Mouse (Mus musculus) retina, postnatal 1 day (tissue): Measurements from ENCODE around the gene Cd200.
A peak's percentile ranks its signal among the peaks of the same experiment; 100 is the strongest.
"Not testable (repeated sequence)": the region's sequence is repeated elsewhere in the genome, so short reads cannot be mapped to it uniquely, and the experiment has no call there.

Experiments
- DNase-seq: peaks from one replicate; pipeline ENCODE4 v3.0.0-alpha.2; 2012

Gene Cd200

GRCm38 (mm10) chr16:45408425-45409063 is at the start of gene Cd200:
Gene Cd200, minus strand, starts transcription at chr16:45409053.
- DNase-seq, result peak; percentile 71

GRCm38 (mm10) chr16:45454762-45455161 is 45.9 kb upstream of the Cd200 start:
- DNase-seq, result no peak

- DNase-seq, result no peak
These were observed 28.4 kb upstream of the Cd200 start for GRCm38 (mm10) chr16:45437230-45437739.

- DNase-seq, result no peak
These were observed 26.7 kb upstream of the Cd200 start for GRCm38 (mm10) chr16:45435591-45435990.

- DNase-seq, result no peak
These were observed 18.8 kb upstream of the Cd200 start for GRCm38 (mm10) chr16:45427651-45428050.

- peak; percentile 18 for DNase-seq
These were observed 4.6 kb upstream of the Cd200 start for GRCm38 (mm10) chr16:45413497-45413896.

GRCm38 (mm10) chr16:45409064-45409446 is 202 bp upstream of the Cd200 start:
- not testable (repeated sequence) for DNase-seq

- DNase-seq, result peak; percentile 5
These were observed 1.0 kb downstream of the Cd200 start for GRCm38 (mm10) chr16:45407645-45408400.

- no peak for DNase-seq
These were observed 1.8 kb downstream of the Cd200 start for GRCm38 (mm10) chr16:45407091-45407490.

GRCm38 (mm10) chr16:45402951-45403350 is 5.9 kb downstream of the Cd200 start:
- DNase-seq, result no peak

GRCm38 (mm10) chr16:45402036-45402435 is 6.8 kb downstream of the Cd200 start:
- DNase-seq, result no peak

GRCm38 (mm10) chr16:45399947-45400555 is 8.8 kb downstream of the Cd200 start:
- DNase-seq, result no peak

GRCm38 (mm10) chr16:45399411-45399810 is 9.4 kb downstream of the Cd200 start:
- no peak for DNase-seq

- DNase-seq, result peak; percentile 5
These were observed 11.4 kb downstream of the Cd200 start for GRCm38 (mm10) chr16:45397440-45397839.

GRCm38 (mm10) chr16:45392246-45392645 is 16.6 kb downstream of the Cd200 start:
- DNase-seq, result no peak

GRCm38 (mm10) chr16:45391680-45392079 is 17.2 kb downstream of the Cd200 start:
- DNase-seq, result peak; percentile 43

GRCm38 (mm10) chr16:45390286-45390956 is 18.4 kb downstream of the Cd200 start:
- no peak for DNase-seq

GRCm38 (mm10) chr16:45389833-45390232 is 19.0 kb downstream of the Cd200 start:
- no peak for DNase-seq

GRCm38 (mm10) chr16:45389041-45389440 is 19.8 kb downstream of the Cd200 start:
- no peak for DNase-seq

GRCm38 (mm10) chr16:45381811-45382210 is 27.0 kb downstream of the Cd200 start:
- no peak for DNase-seq

- DNase-seq, result no peak
These were observed 29.9 kb downstream of the Cd200 start for GRCm38 (mm10) chr16:45378959-45379358.

- no peak for DNase-seq
These were observed 30.5 kb downstream of the Cd200 start for GRCm38 (mm10) chr16:45378147-45378943.
